Mouse (Mus musculus) hindbrain, embryonic 10.5 days (tissue): ENCODE results near the gene Zdhhc1. TPM values are rescaled to one million over a fixed set of nuclear protein-coding genes. Genes with fewer than 3 reads are reported as not detected.

ENCODE experiments used
- DNase-seq: peaks from one replicate; pipeline ENCODE4 v3.0.0-alpha.2; 2017; ENCODE audit warnings: low spot score
- H3K27ac ChIP-seq: fragments of 300-500 bp; sonication (generic); 2 replicates; pipeline ENCODE4 v1.5.1; 2016; ENCODE audit warnings: mild to moderate bottlenecking, moderate library complexity
- H3K27me3 ChIP-seq: fragments of 300-500 bp; sonication (generic); 2 replicates; pipeline ENCODE4 v1.6.1; 2016; ENCODE audit warnings: mild to moderate bottlenecking; ENCODE audit not compliant: poor library complexity, insufficient read depth, severe bottlenecking
- H3K36me3 ChIP-seq: fragments of 300-500 bp; sonication (generic); 2 replicates; pipeline ENCODE4 v1.6.1; 2016; ENCODE audit warnings: mild to moderate bottlenecking, moderate library complexity
- H3K4me1 ChIP-seq: fragments of 300-500 bp; sonication (generic); replicated peaks from 2 replicates; pipeline ENCODE4 v1.6.1; 2016; ENCODE audit warnings: mild to moderate bottlenecking
- H3K4me3 ChIP-seq: fragments of 300-500 bp; sonication (generic); 2 replicates; pipeline ENCODE4 v1.5.1; 2016; ENCODE audit warnings: mild to moderate bottlenecking, moderate library complexity
- H3K9me3 ChIP-seq: fragments of 300-500 bp; sonication (generic); 2 replicates; pipeline ENCODE4 v1.6.1; 2016; ENCODE audit warnings: mild to moderate bottlenecking, moderate library complexity
- whole genome bisulfite sequencing: fragments of 180-500 bp; shearing (Covaris S2); methylation state at CpG from one replicate; pipeline ENCODE4 v1.1.7; 2016; 5-methylcytosine and 5-hydroxymethylcytosine counted together
- polyA plus RNA-seq: library from polyadenylated mRNA; unstranded; fragments of >200 nt; fragmentation: Nextera tagmentation; extraction: Ambion mirVana; gene quantifications from 2 replicates; pipeline ENCODE4 v1.2.1, GENCODE M21; 2016

Gene Zdhhc1
- polyA plus RNA-seq, 1 experiment from 2014 or later: 29.2 TPM

GRCm38 (mm10) chr8:105472414-105472932 is 24.2 kb downstream of the Zdhhc1 start:
- Histone ChIP-seq H3K36me3 (peaks cover 28% of the 10 kb centered on the region), H3K27me3 (peaks cover 53% of the 10 kb centered on the region), H3K4me3 (0 out of 2 replicates have a peak overlapping the region, but pooled peaks have one; percentile 0)

GRCm38 (mm10) chr8:105471314-105472015 is 25.2 kb downstream of the Zdhhc1 start, which contains the start of gene Tppp3:
Tppp3 (minus strand) TSS chr8:105471526.
- peak; percentile 96 for DNase-seq
- peaks cover 36% of the 10 kb centered on the region for H3K36me3 ChIP-seq
- H3K27me3 ChIP-seq: peaks cover 50% of the 10 kb centered on the region
- 3% methylated on average over 25 of the region's 25 CpGs for WGBS
- H3K27ac ChIP-seq: peak within 1 kb of the TSS; percentile 90
- H3K9me3 ChIP-seq: no peaks in the 10 kb centered on the region
- H3K4me1 ChIP-seq: peaks cover 98% of the 10 kb centered on the region
- peak within 1 kb of the TSS; percentile 51 for H3K4me3 ChIP-seq

More at GRCm38 (mm10) chr8:105472414-105472932, 24.2 kb downstream of the Zdhhc1 start:
- Histone ChIP-seq H3K4me1 (peaks cover 96% of the 10 kb centered on the region), H3K27ac (peak overlapping the region; percentile 72), H3K9me3 (no peaks in the 10 kb centered on the region)
- no peak for DNase-seq
- WGBS: 8% methylated on average over 23 of the region's 23 CpGs

- peaks cover 43% of the 10 kb centered on the region for H3K27me3 ChIP-seq
- H3K27ac ChIP-seq: peak overlapping the region; percentile 90
- peaks cover 92% of the 10 kb centered on the region for H3K4me1 ChIP-seq
- DNase-seq: no peak
- peak overlapping the region; percentile 51 for H3K4me3 ChIP-seq
- 19% methylated on average over 11 of the region's 11 CpGs for WGBS
- peaks cover 35% of the 10 kb centered on the region for H3K36me3 ChIP-seq
- H3K9me3 ChIP-seq: no peaks in the 10 kb centered on the region
Measured at GRCm38 (mm10) chr8:105470681-105471313, 25.9 kb downstream of the Zdhhc1 start.

- peak overlapping the region; percentile 90 for H3K27ac ChIP-seq
- peaks cover 39% of the 10 kb centered on the region for H3K27me3 ChIP-seq
- WGBS: 73% methylated on average over 5 of the region's 5 CpGs
- H3K36me3 ChIP-seq: peaks cover 31% of the 10 kb centered on the region
- DNase-seq: no peak
- H3K4me1 ChIP-seq: peaks cover 92% of the 10 kb centered on the region
- H3K9me3 ChIP-seq: no peaks in the 10 kb centered on the region
- H3K4me3 ChIP-seq: peak overlapping the region; percentile 51
Measured at GRCm38 (mm10) chr8:105470262-105470661, 26.4 kb downstream of the Zdhhc1 start.

- Histone ChIP-seq H3K4me1 (peaks cover 91% of the 10 kb centered on the region), H3K9me3 (no peaks in the 10 kb centered on the region), H3K27ac (peak overlapping the region; percentile 90), H3K36me3 (peaks cover 31% of the 10 kb centered on the region), H3K27me3 (peaks cover 35% of the 10 kb centered on the region), H3K4me3 (peak overlapping the region; percentile 51)
- DNase-seq: no peak
- 85% methylated on average over 5 of the region's 5 CpGs for WGBS
Measured at GRCm38 (mm10) chr8:105469816-105470215, 26.9 kb downstream of the Zdhhc1 start.

- 34% methylated on average over 6 of the region's 6 CpGs for WGBS
- peaks cover 91% of the 10 kb centered on the region for H3K4me1 ChIP-seq
- peak overlapping the region; percentile 51 for H3K4me3 ChIP-seq
- peak overlapping the region; percentile 90 for H3K27ac ChIP-seq
- H3K36me3 ChIP-seq: peaks cover 31% of the 10 kb centered on the region
- DNase-seq: peak; percentile 85
- H3K9me3 ChIP-seq: no peaks in the 10 kb centered on the region
- peaks cover 28% of the 10 kb centered on the region for H3K27me3 ChIP-seq
Measured at GRCm38 (mm10) chr8:105469041-105469695, 27.5 kb downstream of the Zdhhc1 start.

- 93% methylated on average over 27 of the region's 27 CpGs for whole genome bisulfite sequencing
- H3K4me1 ChIP-seq: peaks cover 91% of the 10 kb centered on the region
- DNase-seq: no peak
- H3K4me3 ChIP-seq: no peak overlapping the region
- H3K9me3 ChIP-seq: no peaks in the 10 kb centered on the region
- peaks cover 30% of the 10 kb centered on the region for H3K36me3 ChIP-seq
- H3K27ac ChIP-seq: peak overlapping the region; percentile 90
- peaks cover 18% of the 10 kb centered on the region for H3K27me3 ChIP-seq
Measured at GRCm38 (mm10) chr8:105468002-105468720, 28.5 kb downstream of the Zdhhc1 start.

GRCm38 (mm10) chr8:105467396-105467985 is 29.2 kb downstream of the Zdhhc1 start:
- Histone ChIP-seq H3K36me3 (peaks cover 27% of the 10 kb centered on the region), H3K4me1 (peaks cover 87% of the 10 kb centered on the region), H3K9me3 (no peaks in the 10 kb centered on the region), H3K27ac (peak overlapping the region; percentile 90), H3K4me3 (no peak overlapping the region), H3K27me3 (peaks cover 12% of the 10 kb centered on the region)
- no peak for DNase-seq
- 93% methylated on average over 10 of the region's 10 CpGs for WGBS

GRCm38 (mm10) chr8:105466700-105467291 is 29.9 kb downstream of the Zdhhc1 start:
- Histone ChIP-seq H3K27me3 (peaks cover 5% of the 10 kb centered on the region; the same call in 1 of the 2 replicates), H3K4me3 (no peak overlapping the region), H3K4me1 (peaks cover 80% of the 10 kb centered on the region), H3K27ac (peak overlapping the region; percentile 36; the same call in 1 of the 2 replicates), H3K36me3 (peaks cover 27% of the 10 kb centered on the region), H3K9me3 (no peaks in the 10 kb centered on the region)
- WGBS: 81% methylated on average over 7 of the region's 7 CpGs
- DNase-seq: no peak

GRCm38 (mm10) chr8:105466246-105466645 is 30.5 kb downstream of the Zdhhc1 start:
- Histone ChIP-seq H3K4me1 (peaks cover 75% of the 10 kb centered on the region), H3K36me3 (peaks cover 27% of the 10 kb centered on the region), H3K9me3 (no peaks in the 10 kb centered on the region), H3K4me3 (no peak overlapping the region), H3K27ac (peak overlapping the region; percentile 83), H3K27me3 (0 out of 2 replicates have a peak, but pooled peaks cover 5% of the 10 kb centered on the region)
- no peak for DNase-seq
- WGBS: 82% methylated on average over 6 of the region's 6 CpGs

- DNase-seq: no peak
- Histone ChIP-seq H3K9me3 (no peaks in the 10 kb centered on the region), H3K4me3 (no peak overlapping the region), H3K27ac (peak overlapping the region; percentile 83), H3K36me3 (peaks cover 27% of the 10 kb centered on the region), H3K4me1 (peaks cover 64% of the 10 kb centered on the region), H3K27me3 (no peaks in the 10 kb centered on the region)
- 75% methylated on average over 7 of the region's 7 CpGs for WGBS
Measured at GRCm38 (mm10) chr8:105464595-105464994, 32.1 kb downstream of the Zdhhc1 start.
